19 mouse cellular contexts compared by ENCODE assay signal in genomic region chr1:133264367-133264766, GRCm38 (mm10). TPM values are rescaled to one million over a fixed set of nuclear protein-coding genes. Genes with fewer than 3 reads are reported as not detected.
DNase-seq lines count a peak whose midpoint lies in the region; ATAC-seq and TF ChIP-seq lines count a peak whose summit lies in the region.
"Had no signal": no experiment of that assay in that cellular context is flagged by ENCODE, and none has a peak within 500 bp of the region (broad histone marks: within the 10 kb centered on the region; RNA-seq: fewer than 3 reads in every experiment).

No protein-coding gene starts in this region.

- peaks cover 85% of the 10 kb centered on the region for H3K36me3 ChIP-seq in heart, embryonic 10.5 days
- 0 out of 2 replicates have a peak, but pooled peaks cover 2% of the 10 kb centered on the region for H3K36me3 ChIP-seq in liver, embryonic 11.5 days (ENCODE audit: control insufficient read depth, insufficient read depth, low read length)
- peaks cover 7% of the 10 kb centered on the region; the same call in 1 of the 2 replicates for H3K36me3 ChIP-seq in stomach, embryonic 14.5 days (ENCODE audit: control insufficient read depth, insufficient read depth, low read length)
- H3K36me3 ChIP-seq in stomach, postnatal 0 days (ENCODE audit: control insufficient read depth, insufficient read depth, low read length) = peaks cover 11% of the 10 kb centered on the region; the same call in 1 of the 2 replicates
- H3K36me3 ChIP-seq: G1E had no signal

- no peak for ATAC-seq in liver, embryonic 11.5 days (replicated peaks; ENCODE audit: low FRiP score)
- no peak for ATAC-seq in stomach, embryonic 14.5 days (ENCODE audit: insufficient number of reproducible peaks, insufficient read depth, low FRiP score, low read depth)
- ATAC-seq in stomach, postnatal 0 days (ENCODE audit: low FRiP score, low TSS enrichment) = no peak
- ATAC-seq: forebrain, embryonic 13.5 days had no signal

- no peak overlapping the region for H3K4me3 ChIP-seq in heart, embryonic 10.5 days
- H3K4me3 ChIP-seq in liver, embryonic 11.5 days (ENCODE audit: low read depth, low read length) = no peak overlapping the region
- no peak overlapping the region for H3K4me3 ChIP-seq in stomach, embryonic 14.5 days (ENCODE audit: low read depth, low read length)
- H3K4me3 ChIP-seq in stomach, postnatal 0 days (ENCODE audit: low read depth, low read length) = no peak overlapping the region
- H3K4me3 ChIP-seq: forebrain, embryonic 13.5 days; heart, adult 2 months had no signal

- H3K9ac ChIP-seq in liver, embryonic 11.5 days (ENCODE audit: low read depth, low read length) = 0 out of 2 replicates have a peak overlapping the region, but pooled peaks have one; percentile 20
- H3K9ac ChIP-seq in stomach, embryonic 14.5 days (replicated peaks; ENCODE audit: low read depth, low read length) = no peak overlapping the region
- no peak overlapping the region for H3K9ac ChIP-seq in stomach, postnatal 0 days (ENCODE audit: low read length)
- H3K9ac ChIP-seq: forebrain, embryonic 13.5 days had no signal

- no peak overlapping the region for H3K4me2 ChIP-seq in liver, embryonic 11.5 days
- no peak overlapping the region for H3K4me2 ChIP-seq in stomach, embryonic 14.5 days (replicated peaks; ENCODE audit: low read depth, low read length)
- no peak overlapping the region for H3K4me2 ChIP-seq in stomach, postnatal 0 days (replicated peaks; ENCODE audit: low read depth)
- H3K4me2 ChIP-seq: forebrain, embryonic 13.5 days had no signal

- H3K27me3 ChIP-seq in heart, embryonic 10.5 days (ENCODE audit: insufficient read depth, poor library complexity, severe bottlenecking) = no peaks in the 10 kb centered on the region
- H3K27me3 ChIP-seq in liver, embryonic 11.5 days (replicated peaks; ENCODE audit: control insufficient read depth, insufficient read depth, low read length) = peaks cover 3% of the 10 kb centered on the region; the same call in 1 of the 2 replicates
- H3K27me3 ChIP-seq in stomach, embryonic 14.5 days (ENCODE audit: control insufficient read depth, insufficient read depth, low read length) = no peaks in the 10 kb centered on the region
- no peaks in the 10 kb centered on the region for H3K27me3 ChIP-seq in stomach, postnatal 0 days (ENCODE audit: control insufficient read depth, insufficient read depth, low read length)
- H3K27me3 ChIP-seq: forebrain, embryonic 13.5 days had no signal

- TF ChIP-seq EP300 in stomach, postnatal 0 days (optimal IDR thresholded peaks at IDR 0.05) = no peak

- peak overlapping the region; percentile 42 for H3K27ac ChIP-seq in heart, embryonic 10.5 days
- no peak overlapping the region for H3K27ac ChIP-seq in liver, embryonic 11.5 days (ENCODE audit: low read depth, low read length)
- H3K27ac ChIP-seq in stomach, embryonic 14.5 days (ENCODE audit: low read length) = peak overlapping the region; percentile 33; the same call in 1 of the 2 replicates
- no peak overlapping the region for H3K27ac ChIP-seq in stomach, postnatal 0 days (replicated peaks)
- H3K27ac ChIP-seq: forebrain, embryonic 13.5 days; heart, adult 2 months had no signal

- DNase-seq in heart, embryonic 10.5 days (ENCODE audit: low spot score) = no peak
- no peak for DNase-seq in heart, postnatal 10 days
- no peak for DNase-seq in liver, embryonic 11.5 days (ENCODE audit: low spot score)
- no peak for DNase-seq in liver
- no peak for DNase-seq in stomach, postnatal 0 days (ENCODE audit: low spot score)
- DNase-seq in right cerebral cortex, postnatal 36 days (ENCODE audit: low spot score in 2 of 2) = no peak
- DNase-seq: cerebellum, adult 8-10 months; heart, postnatal 36 days; layer of hippocampus, postnatal 36 days; left cerebral cortex, postnatal 4 days; lung, adult 2 months; retina, postnatal 1 day; thymus, adult 18-20 months had no signal

- no peak for TF ChIP-seq CTCF in stomach, postnatal 0 days (IDR thresholded peaks at IDR 0.05; ENCODE audit: low read depth)

- intact Hi-C loops in heart, postnatal 10 days (cut with DNase I) = no loop called here

- peaks cover 32% of the 10 kb centered on the region for H3K4me1 ChIP-seq in heart, embryonic 10.5 days
- peaks cover 13% of the 10 kb centered on the region for H3K4me1 ChIP-seq in liver, embryonic 11.5 days (replicated peaks; ENCODE audit: control insufficient read depth, insufficient read depth, low read length)
- peaks cover 10% of the 10 kb centered on the region; the same call in 1 of the 2 replicates for H3K4me1 ChIP-seq in stomach, embryonic 14.5 days (ENCODE audit: control insufficient read depth, insufficient read depth, low read length)
- H3K4me1 ChIP-seq in stomach, postnatal 0 days (replicated peaks; ENCODE audit: control insufficient read depth, insufficient read depth) = 0 out of 2 replicates have a peak, but pooled peaks cover 3% of the 10 kb centered on the region

- 70% methylated on average over 12 of the region's 12 CpGs for WGBS in heart, embryonic 10.5 days
- WGBS in liver, embryonic 11.5 days = 72% methylated on average over 12 of the region's 12 CpGs
- 78% methylated on average over 12 of the region's 12 CpGs for WGBS in stomach, embryonic 14.5 days
- WGBS in stomach, postnatal 0 days = 75% methylated on average over 12 of the region's 12 CpGs

- no peaks in the 10 kb centered on the region for H3K9me3 ChIP-seq in heart, embryonic 10.5 days
- no peaks in the 10 kb centered on the region for H3K9me3 ChIP-seq in liver, embryonic 11.5 days (ENCODE audit: control insufficient read depth, low read length)
- H3K9me3 ChIP-seq in stomach, embryonic 14.5 days (ENCODE audit: control insufficient read depth, low read depth, low read length) = no peaks in the 10 kb centered on the region
- H3K9me3 ChIP-seq in stomach, postnatal 0 days (ENCODE audit: control insufficient read depth, low read length) = no peaks in the 10 kb centered on the region
- H3K9me3 ChIP-seq: forebrain, embryonic 13.5 days; G1E had no signal

RNA-seq across cellular contexts. Expression of gene Golt1a, which starts 45.2 kb away (rescaled TPM):
- polyA plus RNA-seq in heart, embryonic 10.5 days (2016; fragmentation: Nextera tagmentation; extraction: Ambion mirVana) = 1.7 TPM in 1 of 2 replicates, not detected in the other
- total RNA-seq in heart, postnatal 10 days (2021) = not detected
- polyA plus RNA-seq in liver, embryonic 11.5 days (2014; fragmentation: Nextera tagmentation; extraction: Ambion mirVana) = 2.0 and 2.5 TPM in 2 replicates
- 1.5 and 2.8 TPM in 2 replicates for polyA plus RNA-seq in stomach, embryonic 14.5 days (2014; fragmentation: Nextera tagmentation; extraction: Ambion mirVana)
- 7.6 and 10.8 TPM in 2 replicates for polyA plus RNA-seq in stomach, postnatal 0 days (2015; fragmentation: Nextera tagmentation; extraction: Ambion mirVana)
- total RNA-seq: G1E; heart, adult 2 months; heart, postnatal 36 days; layer of hippocampus, postnatal 36 days; megakaryocyte progenitor cell, adult 5-6 weeks had no signal
- polyA plus RNA-seq: forebrain, embryonic 13.5 days; G1E; spleen, adult 2 months had no signal

RNA-seq across cellular contexts. Expression of gene Kiss1, which starts 57.3 kb away (rescaled TPM):
- not detected in 2 replicates for polyA plus RNA-seq in heart, embryonic 10.5 days (2016; fragmentation: Nextera tagmentation; extraction: Ambion mirVana)
- not detected for total RNA-seq in heart, postnatal 10 days (2021)
- polyA plus RNA-seq in liver, embryonic 11.5 days (2014; fragmentation: Nextera tagmentation; extraction: Ambion mirVana) = not detected in 2 replicates
- not detected in 2 replicates for polyA plus RNA-seq in stomach, embryonic 14.5 days (2014; fragmentation: Nextera tagmentation; extraction: Ambion mirVana)
- not detected in 2 replicates for polyA plus RNA-seq in stomach, postnatal 0 days (2015; fragmentation: Nextera tagmentation; extraction: Ambion mirVana)
- total RNA-seq: G1E; heart, adult 2 months; heart, postnatal 36 days; layer of hippocampus, postnatal 36 days; left cerebral cortex, postnatal 4 days; megakaryocyte progenitor cell, adult 5-6 weeks had no signal
- polyA plus RNA-seq: forebrain, embryonic 13.5 days; G1E; heart, adult 2 months; spleen, adult 2 months had no signal

Comparison
In these comparisons a context has a peak if more than half of its experiments do, and no peak if none do; other contexts are left out.
1. H3K27ac ChIP-seq: peak in heart, embryonic 10.5 days (single experiment) and stomach, embryonic 14.5 days (single experiment); none in liver, embryonic 11.5 days (single experiment) and stomach, postnatal 0 days (single experiment).